Mouse (Mus musculus): ENCODE data around the gene Naglu. TPM values are rescaled to one million over a fixed set of nuclear protein-coding genes. Genes with fewer than 3 reads are reported as not detected.

Naglu gene
- polyA plus RNA-seq, 1 experiment from 2014 or later: 8.0 TPM

DNA sequence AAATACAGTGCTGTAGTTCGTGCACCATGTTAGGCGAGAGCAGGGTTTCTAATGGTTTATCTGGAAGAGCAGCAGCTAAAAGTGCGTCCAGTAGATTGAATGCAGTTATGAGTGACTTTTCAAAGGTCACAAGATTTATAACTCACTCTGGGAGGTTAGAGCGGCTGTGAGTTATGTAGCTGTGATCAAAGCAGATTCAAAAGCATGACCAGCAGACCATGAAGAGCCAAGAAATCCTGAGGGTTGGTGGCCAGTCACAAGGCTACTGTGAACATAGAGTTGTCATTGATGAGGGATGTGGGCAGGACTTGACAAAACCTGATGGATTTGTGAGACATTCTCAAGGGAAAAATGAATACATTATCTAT lies 34.5 kb upstream of the Naglu start:
- ATAC-seq (ENCODE audit: insufficient number of reproducible peaks, insufficient read depth, low FRiP score, low TSS enrichment, low read depth): no peak
- peaks cover 78% of the 10 kb centered on the region for H3K36me3 ChIP-seq
- no peaks in the 10 kb centered on the region for H3K9me3 ChIP-seq
- no peaks in the 10 kb centered on the region for H3K27me3 ChIP-seq
- H3K27ac ChIP-seq: no peak overlapping the region
- WGBS: 85% methylated on average over 4 of the region's 4 CpGs
- no peak overlapping the region for H3K9ac ChIP-seq (replicated peaks)
- no peaks in the 10 kb centered on the region for H3K4me1 ChIP-seq (replicated peaks)
- no peak overlapping the region for H3K4me3 ChIP-seq (replicated peaks)
- H3K4me2 ChIP-seq: no peak overlapping the region

DNA sequence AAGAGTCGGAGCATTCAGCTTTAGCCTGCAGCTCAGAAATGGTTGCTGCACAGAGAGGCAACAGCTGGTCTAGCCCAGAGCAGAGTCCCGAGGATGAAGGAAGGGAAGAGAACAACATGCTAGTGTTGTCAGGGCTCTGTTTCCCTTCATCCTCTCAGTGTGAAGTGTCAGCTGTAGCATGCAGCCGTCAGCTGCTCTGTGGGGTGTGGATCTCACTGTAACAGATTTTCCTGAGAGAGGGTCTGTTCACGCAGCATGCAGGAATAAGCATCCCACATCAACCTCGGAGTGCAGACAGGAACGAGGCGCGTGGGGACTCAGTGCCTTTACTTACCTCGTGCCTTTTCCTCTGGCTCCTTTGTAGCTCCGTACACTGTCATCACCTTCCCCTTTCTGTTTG lies 32.0 kb upstream of the Naglu start:
- Histone ChIP-seq H3K4me3 (replicated peaks) (no peak overlapping the region), H3K36me3 (peaks cover 87% of the 10 kb centered on the region)

DNA sequence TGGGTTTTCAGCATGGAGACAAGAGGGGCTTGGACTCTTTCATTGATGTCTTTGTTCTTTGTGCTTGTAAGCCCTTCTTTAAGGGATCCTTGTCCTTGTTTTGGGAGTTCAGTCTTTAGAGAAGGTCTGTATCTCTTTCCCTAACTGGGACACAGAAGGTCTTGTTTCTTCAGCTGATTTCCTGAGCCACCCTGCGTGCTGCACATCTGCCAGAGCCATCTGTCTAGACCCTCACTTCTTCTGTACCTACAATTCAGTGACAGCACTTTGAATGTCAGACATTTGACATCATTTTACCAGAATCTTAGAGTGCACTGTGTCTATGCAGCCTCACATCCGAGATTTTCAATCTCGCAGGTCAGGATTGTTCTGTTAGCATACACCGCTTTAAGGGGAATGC lies 24.0 kb upstream of the Naglu start:
- H3K27me3 ChIP-seq: no peaks in the 10 kb centered on the region
- no peak overlapping the region for H3K4me2 ChIP-seq
- WGBS: 89% methylated on average over 4 of the region's 4 CpGs
- ATAC-seq (ENCODE audit: insufficient number of reproducible peaks, insufficient read depth, low FRiP score, low TSS enrichment, low read depth): no peak
- H3K4me1 ChIP-seq (replicated peaks): no peaks in the 10 kb centered on the region
- no peak overlapping the region for H3K9ac ChIP-seq (replicated peaks)
- H3K4me3 ChIP-seq (replicated peaks): no peak overlapping the region
- no peak overlapping the region for H3K27ac ChIP-seq
- no peaks in the 10 kb centered on the region for H3K9me3 ChIP-seq
- peaks cover 97% of the 10 kb centered on the region for H3K36me3 ChIP-seq

More for the DNA sequence above, 32.0 kb upstream of the Naglu start:
- no peaks in the 10 kb centered on the region for H3K27me3 ChIP-seq
- no peak overlapping the region for H3K9ac ChIP-seq (replicated peaks)
- no peak for ATAC-seq (ENCODE audit: insufficient number of reproducible peaks, insufficient read depth, low FRiP score, low TSS enrichment, low read depth)
- no peak overlapping the region for H3K27ac ChIP-seq
- no peak overlapping the region for H3K4me2 ChIP-seq
- no peaks in the 10 kb centered on the region for H3K4me1 ChIP-seq (replicated peaks)
- 85% methylated on average over 10 of the region's 10 CpGs for WGBS
- no peaks in the 10 kb centered on the region for H3K9me3 ChIP-seq

DNA sequence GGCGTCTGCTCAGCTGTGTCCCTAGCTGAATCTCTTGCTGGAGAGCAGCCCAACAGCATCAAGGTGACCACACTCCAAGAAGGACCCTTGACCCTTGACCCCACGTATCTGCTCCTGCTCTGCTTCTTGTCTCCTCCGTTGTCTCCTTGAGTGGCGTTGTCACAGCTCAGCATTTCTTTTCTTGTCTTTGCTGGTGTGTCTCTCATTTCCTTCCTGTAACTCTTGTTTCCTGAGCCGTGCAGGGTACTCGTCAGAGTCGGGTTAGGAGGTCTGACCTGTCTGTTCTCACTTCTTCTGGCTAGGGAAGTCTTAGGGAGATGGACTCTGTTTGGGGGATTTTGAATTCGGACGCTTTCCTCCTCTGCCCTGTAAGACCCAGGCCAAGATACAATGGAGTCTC lies 23.4 kb upstream of the Naglu start:
- Histone ChIP-seq H3K27me3 (no peaks in the 10 kb centered on the region), H3K4me3 (replicated peaks) (no peak overlapping the region), H3K9ac (replicated peaks) (no peak overlapping the region), H3K9me3 (no peaks in the 10 kb centered on the region), H3K4me2 (no peak overlapping the region), H3K36me3 (peaks cover 95% of the 10 kb centered on the region), H3K27ac (no peak overlapping the region), H3K4me1 (replicated peaks) (no peaks in the 10 kb centered on the region)
- no peak for ATAC-seq (ENCODE audit: insufficient number of reproducible peaks, insufficient read depth, low FRiP score, low TSS enrichment, low read depth)
- WGBS: 72% methylated on average over 9 of the region's 9 CpGs

DNA sequence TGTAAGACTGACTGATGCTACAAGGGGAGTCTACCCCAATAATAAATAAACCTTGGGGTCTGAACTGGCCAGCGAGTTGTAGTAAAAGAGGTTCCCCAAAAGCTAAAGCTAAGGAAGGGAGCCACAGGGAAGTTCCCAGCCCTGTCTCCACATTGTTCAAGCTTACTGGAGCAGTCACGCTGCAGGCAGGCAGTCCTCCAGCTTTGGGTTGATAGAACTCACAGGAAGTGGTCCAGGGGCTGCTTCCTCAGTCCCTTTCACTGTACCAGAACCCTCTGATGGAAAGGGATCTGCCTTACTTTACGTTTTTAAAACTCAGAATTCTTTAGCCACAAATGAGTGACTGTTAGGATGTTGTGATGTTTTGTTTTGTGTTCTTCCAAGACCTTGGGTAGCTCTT lies 22.3 kb upstream of the Naglu start:
- Histone ChIP-seq H3K4me2 (no peak overlapping the region), H3K36me3 (peaks cover 92% of the 10 kb centered on the region), H3K9me3 (no peaks in the 10 kb centered on the region), H3K4me1 (replicated peaks) (no peaks in the 10 kb centered on the region), H3K27ac (no peak overlapping the region), H3K4me3 (replicated peaks) (no peak overlapping the region), H3K27me3 (no peaks in the 10 kb centered on the region), H3K9ac (replicated peaks) (no peak overlapping the region)
- WGBS: 88% methylated on average over 3 of the region's 3 CpGs
- ATAC-seq (ENCODE audit: insufficient number of reproducible peaks, insufficient read depth, low FRiP score, low TSS enrichment, low read depth): no peak

DNA sequence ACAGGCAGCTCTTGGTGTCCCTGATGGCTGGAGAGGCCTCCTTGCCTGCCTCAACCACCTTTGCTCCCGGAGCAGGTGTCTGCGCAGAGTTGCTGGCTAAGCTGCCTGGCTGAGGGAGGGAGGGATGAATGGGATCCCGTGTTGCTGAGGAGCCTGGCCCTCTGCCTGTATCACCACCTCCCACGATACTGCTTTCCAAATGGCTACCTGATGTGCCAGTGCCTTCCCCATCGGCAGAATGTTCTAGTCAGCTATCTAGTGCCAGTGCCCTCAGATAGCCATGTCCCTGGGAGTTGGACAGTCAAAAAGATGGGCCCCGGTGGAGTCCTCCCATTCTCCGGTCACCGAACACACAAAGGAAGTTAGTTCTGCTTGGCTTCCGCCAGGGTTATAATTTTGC lies 19.5 kb upstream of the Naglu start:
- ATAC-seq (ENCODE audit: insufficient number of reproducible peaks, insufficient read depth, low FRiP score, low TSS enrichment, low read depth): no peak
- peaks cover 89% of the 10 kb centered on the region for H3K36me3 ChIP-seq
- no peaks in the 10 kb centered on the region for H3K9me3 ChIP-seq
- no peak overlapping the region for H3K9ac ChIP-seq (replicated peaks)
- H3K4me1 ChIP-seq (replicated peaks): no peaks in the 10 kb centered on the region
- H3K27me3 ChIP-seq: no peaks in the 10 kb centered on the region
- H3K4me2 ChIP-seq: no peak overlapping the region
- H3K27ac ChIP-seq: no peak overlapping the region
- WGBS: 95% methylated on average over 9 of the region's 9 CpGs
- no peak overlapping the region for H3K4me3 ChIP-seq (replicated peaks)

DNA sequence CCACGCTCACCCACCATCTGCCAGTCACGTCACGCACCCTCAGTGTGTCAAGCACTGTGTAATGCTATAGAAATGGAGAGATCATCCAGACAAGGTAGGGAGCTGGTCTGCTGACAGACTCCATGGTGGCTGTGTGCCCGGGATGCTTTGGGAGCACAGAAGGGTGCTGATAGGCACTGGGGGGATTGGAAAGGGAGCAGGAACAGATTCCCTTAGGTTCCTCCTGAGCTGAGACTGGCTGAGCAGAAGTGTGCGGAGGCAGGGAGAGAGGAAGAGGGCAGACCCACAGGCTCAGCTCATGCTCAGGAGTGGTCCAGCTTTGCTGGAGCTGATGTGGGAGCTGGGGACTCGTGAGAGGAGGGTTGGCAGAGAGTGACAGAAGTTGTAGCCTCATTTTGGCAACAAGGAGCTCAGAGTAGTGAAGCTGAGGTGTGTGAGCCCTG lies 18.7 kb upstream of the Naglu start:
- H3K9ac ChIP-seq (replicated peaks): no peak overlapping the region
- H3K27me3 ChIP-seq: no peaks in the 10 kb centered on the region
- no peak for ATAC-seq (ENCODE audit: insufficient number of reproducible peaks, insufficient read depth, low FRiP score, low TSS enrichment, low read depth)
- no peak overlapping the region for H3K4me3 ChIP-seq (replicated peaks)
- H3K9me3 ChIP-seq: no peaks in the 10 kb centered on the region
- 86% methylated on average over 6 of the region's 6 CpGs for WGBS
- peaks cover 89% of the 10 kb centered on the region for H3K36me3 ChIP-seq
- H3K4me1 ChIP-seq (replicated peaks): no peaks in the 10 kb centered on the region
- no peak overlapping the region for H3K4me2 ChIP-seq
- H3K27ac ChIP-seq: no peak overlapping the region

DNA sequence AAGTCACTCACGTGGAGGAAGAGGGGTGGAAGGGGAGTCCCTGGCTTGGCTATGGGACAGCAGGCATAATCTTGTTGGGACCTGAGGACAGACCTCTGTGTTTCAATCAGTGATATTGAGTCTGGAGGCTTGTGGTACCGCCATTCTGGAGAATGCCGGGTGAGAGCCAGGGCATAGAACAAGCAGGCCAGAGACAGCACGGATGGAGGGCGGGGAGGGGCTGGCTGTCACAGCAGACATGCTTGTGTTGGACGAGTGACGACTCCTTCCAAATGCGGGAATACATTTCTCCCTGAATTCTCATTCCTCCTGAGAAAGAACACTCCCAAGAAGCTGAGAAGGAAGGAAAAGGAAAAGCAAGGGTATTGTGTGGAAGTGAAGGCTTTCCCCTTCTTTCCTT lies 18.2 kb upstream of the Naglu start:
- Histone ChIP-seq H3K27ac (no peak overlapping the region), H3K4me2 (no peak overlapping the region), H3K27me3 (no peaks in the 10 kb centered on the region), H3K4me1 (replicated peaks) (no peaks in the 10 kb centered on the region), H3K9ac (replicated peaks) (no peak overlapping the region), H3K4me3 (replicated peaks) (no peak overlapping the region), H3K9me3 (no peaks in the 10 kb centered on the region), H3K36me3 (peaks cover 87% of the 10 kb centered on the region)
- 86% methylated on average over 8 of the region's 8 CpGs for WGBS
- ATAC-seq (ENCODE audit: insufficient number of reproducible peaks, insufficient read depth, low FRiP score, low TSS enrichment, low read depth): no peak

DNA sequence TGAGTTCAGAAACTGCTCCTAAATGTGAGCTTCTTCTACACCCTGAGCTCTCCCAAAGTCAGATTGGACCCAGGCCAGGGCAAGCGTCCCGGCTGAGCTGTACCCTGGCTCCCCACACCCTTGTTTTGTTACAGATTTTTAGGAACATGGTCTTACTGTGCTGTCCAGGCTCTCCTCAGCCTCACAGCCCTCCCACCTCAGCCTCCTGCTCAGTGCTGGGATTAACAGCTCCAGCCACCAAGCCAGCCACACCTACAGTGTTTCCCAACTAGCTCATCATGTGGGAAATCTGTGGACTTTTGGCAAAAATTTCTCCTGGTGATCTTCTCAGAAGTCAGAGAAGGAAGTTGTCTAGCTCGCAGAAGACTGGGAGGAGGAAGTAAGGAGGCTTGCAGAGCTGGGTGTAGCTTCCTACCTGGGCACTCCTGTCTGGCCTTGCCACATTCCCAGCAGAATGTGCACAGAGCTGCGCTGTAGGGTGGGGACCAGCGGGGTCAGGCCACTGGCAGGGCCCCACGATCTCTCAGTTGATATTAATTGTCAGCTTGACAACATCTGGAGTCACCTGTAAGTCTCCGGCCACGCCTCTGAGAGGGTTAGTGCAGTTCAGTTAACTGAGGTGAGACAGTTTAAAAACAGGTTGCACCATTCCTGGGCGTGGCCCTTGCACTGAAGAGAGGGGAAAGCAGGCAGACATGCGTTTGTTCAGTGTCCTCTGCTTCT lies 16.9 kb upstream of the Naglu start:
- 87% methylated on average over 10 of the region's 10 CpGs for WGBS
- peaks cover 81% of the 10 kb centered on the region for H3K36me3 ChIP-seq

DNA sequence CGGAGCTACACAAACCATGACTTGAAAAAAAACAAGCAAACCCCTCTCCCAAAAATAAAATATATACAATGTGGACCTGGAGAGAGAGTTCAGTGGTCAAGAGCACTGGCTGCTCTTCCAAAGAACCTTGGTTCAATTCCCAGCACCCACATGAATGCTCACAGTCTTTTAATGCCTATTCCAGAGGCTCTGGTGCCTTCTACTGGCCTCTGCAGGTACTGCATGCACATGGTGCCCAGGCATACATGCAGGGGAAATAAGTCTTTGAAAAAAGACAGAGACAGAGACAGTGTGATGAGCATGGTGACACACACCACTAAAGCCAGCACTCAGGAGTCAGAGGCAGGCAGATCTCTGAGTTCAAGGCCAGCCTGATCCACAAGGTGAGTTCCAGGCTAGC lies 15.8 kb upstream of the Naglu start:
- Histone ChIP-seq H3K27ac (no peak overlapping the region), H3K36me3 (peaks cover 75% of the 10 kb centered on the region), H3K4me3 (replicated peaks) (no peak overlapping the region), H3K9ac (replicated peaks) (no peak overlapping the region), H3K4me1 (replicated peaks) (no peaks in the 10 kb centered on the region), H3K9me3 (no peaks in the 10 kb centered on the region), H3K27me3 (no peaks in the 10 kb centered on the region), H3K4me2 (no peak overlapping the region)
- 100% methylated on average over 1 of the region's 1 CpGs for WGBS
- ATAC-seq (ENCODE audit: insufficient number of reproducible peaks, insufficient read depth, low FRiP score, low TSS enrichment, low read depth): no peak

More for the DNA sequence above, 16.9 kb upstream of the Naglu start:
- Histone ChIP-seq H3K4me2 (no peak overlapping the region), H3K27ac (no peak overlapping the region), H3K9me3 (no peaks in the 10 kb centered on the region), H3K4me3 (replicated peaks) (no peak overlapping the region), H3K27me3 (no peaks in the 10 kb centered on the region), H3K9ac (replicated peaks) (no peak overlapping the region), H3K4me1 (replicated peaks) (no peaks in the 10 kb centered on the region)
- ATAC-seq (ENCODE audit: insufficient number of reproducible peaks, insufficient read depth, low FRiP score, low TSS enrichment, low read depth): no peak

DNA sequence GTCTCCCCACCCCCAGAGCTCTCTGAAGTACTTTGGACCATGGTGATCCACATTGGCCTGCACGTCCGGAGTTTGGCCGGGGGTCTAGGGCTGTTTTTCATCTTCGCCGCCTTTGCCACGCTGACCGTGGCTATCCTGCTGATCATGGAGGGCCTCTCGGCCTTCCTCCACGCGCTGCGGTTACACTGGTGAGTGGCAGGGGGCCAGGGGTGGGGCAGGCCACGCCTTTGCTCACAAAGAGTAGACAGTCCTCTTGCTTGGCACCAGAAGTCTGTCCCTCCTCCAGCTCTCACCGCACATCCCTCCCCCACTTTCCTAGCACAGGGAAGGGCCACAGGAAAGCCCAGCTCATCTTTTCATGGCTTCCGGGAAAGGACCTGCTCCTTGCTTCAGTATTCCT lies 14.4 kb upstream of the Naglu start:
- no peak for ATAC-seq (ENCODE audit: insufficient number of reproducible peaks, insufficient read depth, low FRiP score, low TSS enrichment, low read depth)
- Histone ChIP-seq H3K9me3 (no peaks in the 10 kb centered on the region), H3K4me1 (replicated peaks) (no peaks in the 10 kb centered on the region), H3K4me2 (no peak overlapping the region), H3K4me3 (replicated peaks) (no peak overlapping the region), H3K9ac (replicated peaks) (no peak overlapping the region), H3K27me3 (no peaks in the 10 kb centered on the region), H3K27ac (no peak overlapping the region), H3K36me3 (peaks cover 75% of the 10 kb centered on the region)
- 88% methylated on average over 14 of the region's 14 CpGs for WGBS

DNA sequence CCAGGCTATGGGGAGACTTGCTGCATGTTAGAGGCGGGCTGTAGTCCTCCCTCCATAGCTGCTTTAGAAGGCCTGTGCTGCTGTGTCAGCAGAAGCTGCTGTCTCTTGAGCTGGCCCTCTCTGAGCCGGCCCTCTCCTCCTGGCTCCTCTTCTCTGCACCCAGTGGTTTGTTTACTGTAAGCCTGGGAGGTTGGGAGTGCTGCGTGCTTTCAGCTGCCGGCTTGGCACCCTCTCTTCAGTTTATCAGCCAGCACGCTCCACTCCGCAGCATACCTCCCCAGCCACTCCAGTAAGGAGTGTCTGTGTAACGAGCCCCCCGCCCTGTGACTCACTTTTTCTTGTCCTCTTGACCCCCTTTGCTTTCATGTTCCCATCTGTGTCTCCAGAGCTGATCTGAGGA lies 12.9 kb upstream of the Naglu start:
- Histone ChIP-seq H3K27ac (no peak overlapping the region), H3K27me3 (no peaks in the 10 kb centered on the region), H3K4me3 (replicated peaks) (no peak overlapping the region), H3K9ac (replicated peaks) (no peak overlapping the region), H3K4me2 (no peak overlapping the region), H3K4me1 (replicated peaks) (no peaks in the 10 kb centered on the region), H3K36me3 (peaks cover 77% of the 10 kb centered on the region), H3K9me3 (no peaks in the 10 kb centered on the region)
- no peak for ATAC-seq (ENCODE audit: insufficient number of reproducible peaks, insufficient read depth, low FRiP score, low TSS enrichment, low read depth)
- WGBS: 43% methylated on average over 8 of the region's 8 CpGs
